Mouse (Mus musculus) lung, embryonic 14.5 days (tissue): ENCODE data around the gene Snx29. TPM values are rescaled to one million over a fixed set of nuclear protein-coding genes. Genes with fewer than 3 reads are reported as not detected.

Experiments used
- ATAC-seq: fragments of 200-750 bp; cut with Nextera tagmentation; 2 replicates; pipeline ENCODE4 v1.8.0; 2017; ENCODE audit warnings: mild to moderate bottlenecking, moderate TSS enrichment, moderate library complexity; ENCODE audit not compliant: insufficient read depth
- DNase-seq: peaks from one replicate; pipeline ENCODE4 v3.0.0-alpha.2; 2015
- H3K27ac ChIP-seq: fragments of 300-500 bp; sonication (generic); 2 replicates; pipeline ENCODE4 v1.5.1; 2014; ENCODE audit warnings: low read depth, mild to moderate bottlenecking, moderate library complexity
- H3K27me3 ChIP-seq: fragments of 300-500 bp; sonication (generic); 2 replicates; pipeline ENCODE4 v1.6.1; 2014; ENCODE audit warnings: low read length, control low read depth; ENCODE audit not compliant: insufficient read depth
- H3K36me3 ChIP-seq: fragments of 300-500 bp; sonication (generic); 2 replicates; pipeline ENCODE4 v1.6.1; 2014; ENCODE audit warnings: control low read depth; ENCODE audit not compliant: insufficient read depth
- H3K4me1 ChIP-seq: fragments of 300-500 bp; sonication (generic); 2 replicates; pipeline ENCODE4 v1.6.1; 2014; ENCODE audit warnings: antibody characterized with exemption, control low read depth; ENCODE audit not compliant: insufficient read depth
- H3K4me2 ChIP-seq: fragments of 300-500 bp; sonication (generic); 2 replicates; pipeline ENCODE4 v1.6.1; 2014; ENCODE audit warnings: mild to moderate bottlenecking
- H3K4me3 ChIP-seq: fragments of 300-500 bp; sonication (generic); 2 replicates; pipeline ENCODE4 v1.5.1; 2014; ENCODE audit warnings: low read depth, low read length
- H3K9ac ChIP-seq: fragments of 300-500 bp; sonication (generic); 2 replicates; pipeline ENCODE4 v1.6.1; 2014
- H3K9me3 ChIP-seq: fragments of 300-500 bp; sonication (generic); 2 replicates; pipeline ENCODE4 v1.6.1; 2016; ENCODE audit warnings: low read depth, low read length, control low read depth
- CTCF ChIP-seq: IDR thresholded peaks from 2 replicates; pipeline ENCODE4 v1.5.1; 2016; ENCODE audit warnings: antibody characterized with exemption, low read depth
- WGBS: fragments of 180-500 bp; shearing (Covaris S2); extraction: QIAGEN DNeasy Blood & Tissue Kit; methylation state at CpG from one replicate; pipeline ENCODE4 v1.1.7; 2014; 5-methylcytosine and 5-hydroxymethylcytosine counted together
- polyA plus RNA-seq: library from polyadenylated mRNA; unstranded; fragments of >200 nt; fragmentation: Nextera tagmentation; extraction: Ambion mirVana; gene quantifications from 2 replicates; pipeline ENCODE4 v1.2.1, GENCODE M21; 2014

Snx29 gene
- polyA plus RNA-seq, 1 experiment from 2014 or later: 10.3 TPM

DNA sequence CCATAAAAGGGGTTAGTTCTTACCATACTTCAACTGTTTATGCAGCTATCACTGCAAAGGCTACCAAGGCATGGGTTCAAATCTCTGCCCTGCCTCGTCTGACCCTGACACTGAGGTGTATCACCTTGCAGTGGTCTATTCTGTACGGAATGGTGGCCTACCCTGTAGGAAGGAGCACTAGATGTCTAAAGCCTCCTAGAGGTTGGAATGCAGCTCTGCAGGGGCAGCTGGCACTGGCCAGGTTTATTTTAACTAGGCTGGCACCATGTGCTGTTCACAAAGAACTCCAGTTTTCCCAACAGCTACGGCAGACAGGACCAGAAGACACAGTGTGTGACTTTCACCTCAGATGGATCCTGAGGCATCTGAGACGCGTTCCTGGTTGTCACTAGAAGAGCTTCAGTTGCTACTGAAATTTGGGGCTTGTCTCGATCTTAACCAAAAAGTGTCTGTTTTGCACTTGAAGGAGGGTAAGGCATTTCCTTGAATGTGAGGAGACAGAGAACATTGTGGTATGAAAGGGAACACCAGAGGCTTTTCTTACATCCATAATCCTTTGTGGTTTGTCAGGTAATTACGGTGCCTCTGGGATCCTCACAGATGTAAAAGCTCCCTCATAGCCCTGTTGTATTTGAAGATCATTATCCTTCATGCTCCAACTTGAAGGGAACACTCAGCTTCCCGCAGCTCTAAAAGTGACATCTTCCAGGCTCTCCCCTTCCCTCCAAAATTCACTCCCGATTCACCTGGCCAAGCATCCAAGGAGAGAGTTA is 305.3 kb downstream of the Snx29 start:
- TF ChIP-seq CTCF: peak; percentile 52
- no peak overlapping the region for H3K4me2 ChIP-seq
- H3K4me3 ChIP-seq: no peak overlapping the region
- H3K36me3 ChIP-seq: no peaks in the 10 kb centered on the region
- no peaks in the 10 kb centered on the region for H3K27me3 ChIP-seq
- peaks cover 4% of the 10 kb centered on the region; the same call in 1 of the 2 replicates for H3K4me1 ChIP-seq
- 76% methylated on average over 9 of the region's 9 CpGs for WGBS
- DNase-seq (peak; percentile 46), ATAC-seq (no peak)
- H3K9ac ChIP-seq: no peak overlapping the region
- H3K27ac ChIP-seq: no peak overlapping the region
- no peaks in the 10 kb centered on the region for H3K9me3 ChIP-seq

DNA sequence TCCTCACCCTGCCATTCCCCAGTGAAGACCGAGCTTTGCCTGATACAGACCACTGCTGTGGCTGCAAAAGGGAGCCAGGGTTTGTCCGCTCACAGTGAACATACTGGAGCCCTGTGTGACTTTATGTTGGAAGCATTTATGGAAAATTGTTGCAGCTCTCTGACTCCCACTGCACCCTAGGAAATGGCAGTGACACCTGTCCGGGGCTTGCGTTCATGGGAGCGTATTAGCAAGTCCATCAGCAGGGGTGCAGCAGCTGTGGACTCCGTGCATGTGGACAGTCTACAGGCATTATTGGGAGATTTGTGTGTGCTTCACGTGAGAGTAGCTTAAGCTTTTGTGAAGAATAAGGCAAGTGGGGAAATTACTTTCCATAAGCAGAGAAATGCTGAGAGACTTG is 307.0 kb downstream of the Snx29 start:
- Histone ChIP-seq H3K36me3 (no peaks in the 10 kb centered on the region), H3K9ac (no peak overlapping the region), H3K27me3 (no peaks in the 10 kb centered on the region), H3K4me3 (no peak overlapping the region), H3K9me3 (no peaks in the 10 kb centered on the region), H3K4me2 (no peak overlapping the region), H3K4me1 (peaks cover 4% of the 10 kb centered on the region; the same call in 1 of the 2 replicates), H3K27ac (no peak overlapping the region)
- WGBS: 89% methylated on average over 7 of the region's 7 CpGs
- ATAC-seq: no peak
- no peak for TF ChIP-seq CTCF
- DNase-seq: no peak

DNA sequence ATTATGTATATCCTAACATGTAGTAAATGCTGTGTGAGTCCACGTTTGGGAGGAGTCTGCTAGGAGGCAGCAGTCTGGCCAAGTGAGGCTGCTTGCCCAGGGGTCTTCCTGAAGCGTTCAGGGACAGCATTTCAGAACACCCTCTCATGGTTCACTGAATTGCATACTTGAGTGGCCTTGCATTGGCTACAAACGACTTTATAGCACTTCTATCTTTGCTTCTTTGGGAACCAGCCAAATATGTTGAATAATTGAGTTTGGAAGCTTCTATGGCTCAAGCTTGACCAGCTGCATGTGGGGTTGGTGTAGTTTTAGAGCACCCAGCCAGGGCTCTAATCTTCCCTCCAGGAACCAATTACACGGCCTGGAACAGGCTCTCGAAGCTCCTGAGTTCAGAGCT is 307.8 kb downstream of the Snx29 start:
- no peak overlapping the region for H3K27ac ChIP-seq
- TF ChIP-seq CTCF: no peak
- no peak overlapping the region for H3K4me3 ChIP-seq
- no peaks in the 10 kb centered on the region for H3K27me3 ChIP-seq
- H3K4me1 ChIP-seq: peaks cover 4% of the 10 kb centered on the region; the same call in 1 of the 2 replicates
- no peaks in the 10 kb centered on the region for H3K36me3 ChIP-seq
- H3K9ac ChIP-seq: no peak overlapping the region
- peak; percentile 89 for DNase-seq
- 30% methylated on average over 5 of the region's 5 CpGs for WGBS
- H3K4me2 ChIP-seq: no peak overlapping the region
- H3K9me3 ChIP-seq: no peaks in the 10 kb centered on the region
- ATAC-seq: peak; percentile 82

DNA sequence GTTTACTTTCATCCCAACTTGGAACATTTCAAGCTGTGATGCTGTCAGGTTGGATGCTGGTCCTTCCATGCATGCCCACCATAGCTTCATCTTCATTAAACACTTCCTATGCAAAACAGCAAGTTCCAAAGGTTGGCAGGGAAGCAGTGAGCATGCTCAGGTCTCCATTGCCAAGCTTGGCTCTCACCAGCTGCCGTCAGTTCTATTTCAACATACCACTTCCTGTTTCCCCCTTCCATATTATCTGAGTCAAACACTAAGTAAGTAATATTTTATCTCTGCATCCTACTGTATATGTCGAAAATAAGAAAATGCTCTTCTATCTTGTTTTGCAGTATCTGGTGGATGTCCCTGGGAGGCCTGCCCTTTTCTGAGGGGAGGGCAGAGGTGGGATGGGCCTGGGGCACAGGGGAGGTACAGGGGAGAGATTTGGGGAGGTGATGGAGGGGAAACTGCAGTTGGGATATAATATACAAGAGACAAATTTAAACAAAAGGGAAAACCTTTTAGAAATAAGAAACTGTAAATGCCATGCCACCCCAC is 309.6 kb downstream of the Snx29 start:
- TF ChIP-seq CTCF: no peak
- no peak overlapping the region for H3K27ac ChIP-seq
- no peak overlapping the region for H3K4me2 ChIP-seq
- DNase-seq: no peak
- H3K36me3 ChIP-seq: no peaks in the 10 kb centered on the region
- no peaks in the 10 kb centered on the region for H3K27me3 ChIP-seq
- peaks cover 14% of the 10 kb centered on the region; the same call in 1 of the 2 replicates for H3K4me1 ChIP-seq
- no peak overlapping the region for H3K9ac ChIP-seq
- 41% methylated on average over 2 of the region's 2 CpGs for WGBS
- H3K4me3 ChIP-seq: no peak overlapping the region
- ATAC-seq: no peak
- no peaks in the 10 kb centered on the region for H3K9me3 ChIP-seq

DNA sequence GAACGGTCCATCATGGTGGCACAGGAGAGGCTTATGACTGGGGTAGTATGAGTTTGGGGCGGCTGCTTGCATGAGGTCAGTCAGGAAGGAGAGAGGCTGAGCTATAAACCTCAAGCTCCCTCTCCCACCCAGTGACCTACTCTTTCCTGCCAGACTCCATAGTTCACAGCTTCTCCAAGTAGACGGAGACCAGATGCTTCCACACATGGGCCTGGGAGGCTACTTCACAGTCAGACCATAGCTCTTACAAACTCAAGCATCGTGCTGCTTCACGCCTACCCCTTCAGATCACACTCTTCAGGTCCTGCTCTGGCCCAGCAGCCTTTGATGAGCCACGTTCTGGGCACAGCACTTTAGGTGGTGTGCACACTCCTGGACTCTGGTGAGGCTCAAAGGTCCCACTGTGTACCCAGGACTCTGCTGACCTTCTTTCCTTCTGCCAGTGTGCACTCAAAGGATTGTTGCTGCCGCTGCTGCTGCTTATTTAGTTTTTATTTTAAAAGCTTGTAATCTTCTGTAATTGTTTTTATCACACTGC is 313.6 kb downstream of the Snx29 start:
- Histone ChIP-seq H3K9ac (no peak overlapping the region), H3K27ac (0 out of 2 replicates have a peak overlapping the region, but pooled peaks have one; percentile 42), H3K27me3 (no peaks in the 10 kb centered on the region), H3K4me3 (no peak overlapping the region), H3K4me1 (peaks cover 10% of the 10 kb centered on the region; the same call in 1 of the 2 replicates), H3K36me3 (no peaks in the 10 kb centered on the region), H3K4me2 (no peak overlapping the region), H3K9me3 (no peaks in the 10 kb centered on the region)
- 46% methylated on average over 7 of the region's 7 CpGs for WGBS
- ATAC-seq: no peak
- no peak for TF ChIP-seq CTCF
- no peak for DNase-seq

DNA sequence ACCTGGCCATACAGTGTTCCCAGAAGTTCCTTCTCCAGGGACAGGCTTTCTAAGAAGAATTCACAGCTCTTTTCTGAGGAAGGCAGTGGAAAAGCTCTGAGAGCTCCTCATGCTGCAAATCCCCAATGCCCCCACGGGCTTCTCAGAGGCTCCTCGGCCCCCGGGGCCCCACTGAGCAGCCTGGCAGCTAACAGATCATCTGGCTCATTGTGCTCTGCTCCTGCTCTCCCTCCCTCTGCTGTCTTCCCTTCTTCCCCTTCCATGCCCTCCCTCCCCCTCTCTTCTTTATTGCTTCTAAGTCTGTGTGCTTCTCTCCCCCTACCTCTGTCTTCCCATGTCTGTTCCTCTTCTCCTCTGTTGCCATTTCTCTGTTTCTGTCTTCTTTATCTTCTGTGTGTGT is 314.2 kb downstream of the Snx29 start:
- TF ChIP-seq CTCF: no peak
- Histone ChIP-seq H3K27ac (no peak overlapping the region), H3K27me3 (no peaks in the 10 kb centered on the region), H3K4me2 (no peak overlapping the region), H3K9me3 (no peaks in the 10 kb centered on the region), H3K36me3 (no peaks in the 10 kb centered on the region), H3K4me1 (peaks cover 10% of the 10 kb centered on the region; the same call in 1 of the 2 replicates), H3K9ac (no peak overlapping the region), H3K4me3 (no peak overlapping the region)
- 3% methylated on average over 3 of the region's 3 CpGs for WGBS
- ATAC-seq: peak; percentile 17; the same call in 1 of the 2 replicates
- no peak for DNase-seq

DNA sequence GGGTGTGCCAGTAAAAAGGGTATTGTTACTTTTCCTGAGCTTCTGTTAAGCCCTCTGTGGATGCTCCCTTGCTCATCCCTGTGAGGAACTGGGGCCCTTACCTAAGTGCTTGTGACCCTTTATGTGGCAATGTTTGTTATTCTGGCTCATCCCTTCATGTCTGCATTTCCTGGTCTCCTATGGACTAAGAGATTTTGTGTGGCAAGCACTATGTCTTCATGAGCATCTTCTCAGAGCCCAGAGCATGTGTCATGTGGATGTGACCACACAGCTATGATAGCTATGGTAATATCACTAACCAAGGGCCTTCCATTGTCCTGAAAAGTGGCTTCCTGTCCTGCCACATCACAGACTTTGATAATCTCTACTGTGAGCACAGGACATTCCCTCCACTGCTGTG is 315.1 kb downstream of the Snx29 start:
- Histone ChIP-seq H3K36me3 (no peaks in the 10 kb centered on the region), H3K4me2 (no peak overlapping the region), H3K4me1 (peaks cover 10% of the 10 kb centered on the region; the same call in 1 of the 2 replicates), H3K9me3 (no peaks in the 10 kb centered on the region), H3K27me3 (no peaks in the 10 kb centered on the region), H3K27ac (no peak overlapping the region), H3K4me3 (no peak overlapping the region), H3K9ac (no peak overlapping the region)
- ATAC-seq (no peak), DNase-seq (no peak)
- TF ChIP-seq CTCF: no peak
